Mouse (Mus musculus): ENCODE measurements around the gene Cbs. TPM values are rescaled to one million over a fixed set of nuclear protein-coding genes. Genes with fewer than 3 reads are reported as not detected.
A peak's percentile ranks its signal among the peaks of the same experiment; 100 is the strongest.
"Not testable (repeated sequence)": the region's sequence is repeated elsewhere in the genome, so short reads cannot be mapped to it uniquely, and the experiment has no call there.

Cbs gene
- polyA plus RNA-seq, 1 experiment from 2014 or later, result 70.1 TPM

DNA sequence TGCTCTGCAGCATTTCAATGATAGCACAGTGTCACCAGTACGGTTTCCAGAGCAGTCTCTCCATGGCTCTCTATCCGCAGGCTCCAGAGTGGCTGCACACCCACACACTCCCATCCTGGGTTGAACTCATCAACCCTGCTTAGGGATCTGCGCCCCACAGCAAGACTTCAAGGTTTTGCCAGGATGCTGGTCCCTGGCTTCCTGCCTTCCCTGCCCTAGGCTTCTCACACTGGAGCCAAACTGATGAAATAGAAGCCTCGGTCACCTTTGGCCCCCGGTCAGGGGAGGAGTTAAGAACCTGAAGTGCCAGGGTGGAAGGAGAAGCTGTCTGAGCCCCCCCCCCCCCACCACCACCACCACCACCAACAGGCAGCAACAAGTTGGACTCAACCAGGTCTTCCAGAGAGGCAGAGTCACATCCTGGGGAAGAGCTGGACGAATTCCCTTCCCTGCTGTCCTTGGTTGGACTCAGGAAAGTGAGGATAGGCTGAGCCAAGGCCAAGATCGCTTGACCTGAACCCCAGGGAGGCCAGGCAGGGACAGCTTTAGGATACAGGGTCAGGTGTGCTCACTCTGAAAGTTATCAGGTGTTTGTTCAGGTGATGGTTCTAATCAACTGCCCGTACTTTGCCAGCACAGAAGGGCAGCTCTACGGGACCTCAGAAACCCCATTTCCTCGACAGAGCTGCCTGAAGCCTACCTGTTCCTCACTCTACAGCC lies 5.8 kb downstream of the Cbs start:
- Histone ChIP-seq H3K27me3 (ENCODE audit: insufficient read depth, low read length) (peaks cover 10% of the 10 kb centered on the region; the same call in 1 of the 2 replicates), H3K36me3 (replicated peaks; ENCODE audit: insufficient read depth, low read length) (peaks cover 3% of the 10 kb centered on the region; the same call in 1 of the 2 replicates), H3K9ac (replicated peaks) (no peak overlapping the region; the same call in 1 of the 2 replicates), H3K4me1 (ENCODE audit: insufficient read depth) (peaks cover 8% of the 10 kb centered on the region), H3K9me3 (ENCODE audit: low read length) (0 out of 2 replicates have a peak, but pooled peaks cover 4% of the 10 kb centered on the region), H3K27ac (ENCODE audit: low read depth) (no peak overlapping the region), H3K4me2 (ENCODE audit: low read depth, low read length) (peak overlapping the region; percentile 51), H3K4me3 (ENCODE audit: low read depth, low read length) (no peak overlapping the region)
- DNase-seq, result no peak
- no peak for TF ChIP-seq CTCF (IDR thresholded peaks at IDR 0.05; ENCODE audit: low read depth)
- TF ChIP-seq EP300 (IDR thresholded peaks at IDR 0.05; ENCODE audit: low read depth), result no peak
- WGBS (ENCODE audit: insufficient replicate concordance), result 62% methylated on average over 10 of the region's 10 CpGs
- no peak for ATAC-seq

- 0 out of 2 replicates have a peak, but pooled peaks cover 4% of the 10 kb centered on the region for H3K9me3 ChIP-seq (ENCODE audit: low read length)
- H3K36me3 ChIP-seq (replicated peaks; ENCODE audit: insufficient read depth, low read length), result peaks cover 3% of the 10 kb centered on the region
- TF ChIP-seq EP300 (IDR thresholded peaks at IDR 0.05; ENCODE audit: low read depth) (no peak), CTCF (IDR thresholded peaks at IDR 0.05; ENCODE audit: low read depth) (no peak)
- peaks cover 6% of the 10 kb centered on the region for H3K4me1 ChIP-seq (ENCODE audit: insufficient read depth)
- H3K9ac ChIP-seq (replicated peaks), result no peak overlapping the region
- DNase-seq (no peak), ATAC-seq (no peak)
- H3K4me2 ChIP-seq (ENCODE audit: low read depth, low read length), result no peak overlapping the region
- no peak overlapping the region for H3K27ac ChIP-seq (ENCODE audit: low read depth)
- 97% methylated on average over 2 of the region's 2 CpGs for WGBS (ENCODE audit: insufficient replicate concordance)
- no peaks in the 10 kb centered on the region for H3K27me3 ChIP-seq (ENCODE audit: insufficient read depth, low read length)
- no peak overlapping the region for H3K4me3 ChIP-seq (ENCODE audit: low read depth, low read length)
Observed at GRCm38 (mm10) chr17:31627961-31628360, 9.1 kb downstream of the Cbs start.

DNA sequence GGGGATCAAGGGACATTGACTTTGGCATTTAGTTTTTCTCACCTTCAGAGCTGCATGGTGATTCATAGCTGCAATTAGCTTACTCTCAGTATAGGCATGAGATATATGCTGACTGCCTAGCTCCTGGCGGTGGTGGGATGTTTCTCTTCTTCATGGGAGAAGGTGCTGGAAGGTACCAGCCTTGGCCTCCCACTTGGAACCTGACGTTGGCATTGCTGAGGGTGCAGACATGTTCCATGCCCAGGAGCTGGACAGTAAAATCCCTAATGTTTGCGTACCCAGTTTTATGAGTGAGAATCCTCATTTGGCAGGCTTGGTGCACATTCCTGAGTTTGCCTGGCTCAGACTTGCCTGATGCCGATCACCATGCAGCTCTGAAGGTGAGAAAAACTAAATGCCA lies 13.9 kb downstream of the Cbs start:
- H3K27ac ChIP-seq (ENCODE audit: low read depth), result no peak overlapping the region
- no peak for TF ChIP-seq EP300 (IDR thresholded peaks at IDR 0.05; ENCODE audit: low read depth)
- no peak for TF ChIP-seq CTCF (IDR thresholded peaks at IDR 0.05; ENCODE audit: low read depth)
- H3K4me3 ChIP-seq (ENCODE audit: low read depth, low read length), result no peak overlapping the region
- H3K4me1 ChIP-seq (ENCODE audit: insufficient read depth), result no peaks in the 10 kb centered on the region
- H3K9me3 ChIP-seq (ENCODE audit: low read length), result 0 out of 2 replicates have a peak, but pooled peaks cover 4% of the 10 kb centered on the region
- no peak overlapping the region for H3K4me2 ChIP-seq (ENCODE audit: low read depth, low read length)
- H3K27me3 ChIP-seq (ENCODE audit: insufficient read depth, low read length), result no peaks in the 10 kb centered on the region
- no peak overlapping the region for H3K9ac ChIP-seq (replicated peaks)
- H3K36me3 ChIP-seq (replicated peaks; ENCODE audit: insufficient read depth, low read length), result peaks cover 5% of the 10 kb centered on the region
- ATAC-seq (no peak), DNase-seq (no peak)
- WGBS (ENCODE audit: insufficient replicate concordance), result 79% methylated on average over 4 of the region's 4 CpGs

GRCm38 (mm10) chr17:31613086-31613755 lies 23.8 kb downstream of the Cbs start:
- H3K9me3 ChIP-seq (ENCODE audit: low read length), result no peaks in the 10 kb centered on the region
- WGBS (ENCODE audit: insufficient replicate concordance), result 56% methylated on average over 4 of the region's 4 CpGs
- DNase-seq, result no peak
- no peak overlapping the region for H3K4me2 ChIP-seq (ENCODE audit: low read depth, low read length)
- no peak for TF ChIP-seq EP300 (IDR thresholded peaks at IDR 0.05; ENCODE audit: low read depth)
- no peak for TF ChIP-seq CTCF (IDR thresholded peaks at IDR 0.05; ENCODE audit: low read depth)
- ATAC-seq, result no peak
- no peak overlapping the region for H3K9ac ChIP-seq (replicated peaks)
- H3K4me1 ChIP-seq (ENCODE audit: insufficient read depth), result no peaks in the 10 kb centered on the region
- H3K27ac ChIP-seq (ENCODE audit: low read depth), result no peak overlapping the region
- H3K4me3 ChIP-seq (ENCODE audit: low read depth, low read length), result no peak overlapping the region
- no peaks in the 10 kb centered on the region for H3K27me3 ChIP-seq (ENCODE audit: insufficient read depth, low read length)
- 0 out of 2 replicates have a peak, but pooled peaks cover 3% of the 10 kb centered on the region for H3K36me3 ChIP-seq (replicated peaks; ENCODE audit: insufficient read depth, low read length)

DNA sequence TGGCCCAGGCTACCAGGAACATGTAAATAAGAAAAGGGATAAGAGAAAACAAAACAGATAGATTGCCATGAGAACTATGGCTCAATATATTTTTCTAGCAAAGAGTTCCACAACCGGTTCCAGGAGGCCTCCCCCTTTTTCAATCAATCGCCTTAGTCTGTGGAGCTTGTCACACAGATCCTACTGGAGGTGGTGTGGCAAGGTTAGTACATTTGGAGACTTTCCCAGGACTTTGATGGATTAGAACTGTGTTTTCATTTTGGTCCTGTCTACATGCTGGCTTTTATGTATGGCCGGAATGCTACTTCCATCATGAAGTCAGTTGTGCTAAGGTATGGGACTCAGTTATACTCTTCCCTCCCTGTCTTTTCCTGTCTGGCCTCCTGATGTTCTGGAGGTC lies 27.1 kb downstream of the Cbs start:
- Histone ChIP-seq H3K4me3 (ENCODE audit: low read depth, low read length) (no peak overlapping the region), H3K9ac (replicated peaks) (no peak overlapping the region), H3K4me2 (ENCODE audit: low read depth, low read length) (no peak overlapping the region), H3K27me3 (ENCODE audit: insufficient read depth, low read length) (no peaks in the 10 kb centered on the region), H3K36me3 (replicated peaks; ENCODE audit: insufficient read depth, low read length) (peaks cover 4% of the 10 kb centered on the region), H3K9me3 (ENCODE audit: low read length) (no peaks in the 10 kb centered on the region), H3K27ac (ENCODE audit: low read depth) (peak overlapping the region; percentile 52; the same call in 1 of the 2 replicates), H3K4me1 (ENCODE audit: insufficient read depth) (no peaks in the 10 kb centered on the region)
- 73% methylated on average over 3 of the region's 3 CpGs for WGBS (ENCODE audit: insufficient replicate concordance)
- TF ChIP-seq EP300 (IDR thresholded peaks at IDR 0.05; ENCODE audit: low read depth) (no peak), CTCF (IDR thresholded peaks at IDR 0.05; ENCODE audit: low read depth) (no peak)
- ATAC-seq (peak; percentile 78), DNase-seq (no peak)

DNA sequence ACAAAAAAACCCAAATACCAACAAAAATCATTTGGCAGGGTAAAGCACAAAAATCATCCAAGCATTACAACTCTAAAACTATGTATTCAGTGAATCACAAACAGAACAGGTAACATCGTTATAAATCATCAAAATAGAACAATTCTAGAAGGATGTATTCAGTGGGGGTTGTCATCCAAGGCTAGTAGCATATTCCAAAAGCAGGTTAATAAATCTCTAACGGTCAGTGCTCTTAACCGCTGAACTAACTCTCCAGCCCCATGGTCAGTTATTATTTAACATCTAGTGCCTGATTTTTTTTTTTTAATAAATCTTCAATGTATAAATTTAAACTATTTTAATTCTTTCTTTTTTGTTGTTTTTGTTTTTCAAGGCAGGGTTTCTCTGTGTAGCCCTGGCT lies 27.9 kb downstream of the Cbs start:
- H3K4me3 ChIP-seq (ENCODE audit: low read depth, low read length); H3K27me3 ChIP-seq (ENCODE audit: insufficient read depth, low read length); H3K9me3 ChIP-seq (ENCODE audit: low read length); H3K36me3 ChIP-seq (replicated peaks; ENCODE audit: insufficient read depth, low read length); H3K9ac ChIP-seq (replicated peaks); H3K4me1 ChIP-seq (ENCODE audit: insufficient read depth); DNase-seq; H3K4me2 ChIP-seq (ENCODE audit: low read depth, low read length); ATAC-seq: not testable (repeated sequence)
- 84% methylated on average over 3 of the region's 3 CpGs for WGBS (ENCODE audit: insufficient replicate concordance)
- H3K27ac ChIP-seq (ENCODE audit: low read depth), result 0 out of 2 replicates have a peak overlapping the region, but pooled peaks have one; percentile 52

All from liver, postnatal 0 days (tissue).